Mouse (Mus musculus) heart, adult 2 months (tissue): ENCODE measurements at regions not wholly inside any gene's neighbourhood (a gene's known extent, or its start where the extent isn't known, plus 50 kb on each side); places are given as distances from the start of the nearest gene placed in this dataset.
"Not testable (repeated sequence)": the region's sequence is repeated elsewhere in the genome, so short reads cannot be mapped to it uniquely, and the experiment has no call there.

Experiments used
- DNase-seq, 2 experiments: peaks; one replicate each; pipeline ENCODE4 v3.0.0; 2021
- H3K27ac ChIP-seq: fragments of 200-600 bp; 2 replicates; pipeline ENCODE4 v1.8.1; 2022
- H3K27me3 ChIP-seq: fragments of 200-500 bp; 2 replicates; pipeline ENCODE4 v1.6.1; 2012; ENCODE audit warnings: mild to moderate bottlenecking, low read length, inconsistent platforms, mixed read lengths; ENCODE audit not compliant: control insufficient read depth, insufficient read depth
- H3K36me3 ChIP-seq: fragments of 200-500 bp; 2 replicates; pipeline ENCODE4 v1.6.1; 2012; ENCODE audit warnings: low read length, inconsistent platforms; ENCODE audit not compliant: control insufficient read depth, insufficient read depth
- H3K4me1 ChIP-seq: fragments of 200-500 bp; 2 replicates; pipeline ENCODE4 v1.6.1; 2011; ENCODE audit warnings: low read length; ENCODE audit not compliant: control insufficient read depth, insufficient read depth
- H3K4me3 ChIP-seq: fragments of 200-600 bp; 2 replicates; pipeline ENCODE4 v1.8.1; 2022
- H3K79me2 ChIP-seq: fragments of 200-500 bp; replicated peaks from 2 replicates; pipeline ENCODE4 v1.6.1; 2012; ENCODE audit warnings: mild to moderate bottlenecking, inconsistent platforms, low read length, moderate library complexity, mixed read lengths; ENCODE audit not compliant: control insufficient read depth, insufficient read depth
- H3K9ac ChIP-seq: fragments of 200-500 bp; 2 replicates; pipeline ENCODE4 v1.6.1; 2012; ENCODE audit warnings: low read depth, mild to moderate bottlenecking, control low read depth, inconsistent platforms, low read length, mixed read lengths
- CTCF ChIP-seq: fragments of 200-600 bp; IDR thresholded peaks from 2 replicates; pipeline ENCODE4 v1.8.1; 2022; ENCODE audit warnings: antibody characterized with exemption, mild to moderate bottlenecking, moderate library complexity
- EP300 ChIP-seq: fragments of 200-500 bp; IDR thresholded peaks from 2 replicates; pipeline ENCODE4 v1.6.1; 2011; ENCODE audit warnings: low read depth, low read length, control low read depth; ENCODE audit not compliant: insufficient read depth
- POLR2A ChIP-seq: fragments of 200-500 bp; IDR thresholded peaks from 2 replicates; pipeline ENCODE4 v1.6.1; 2011; ENCODE audit warnings: mild to moderate bottlenecking, low read depth, low read length, control low read depth; ENCODE audit not compliant: insufficient read depth
- WGBS: fragments of 180-500 bp; shearing (Covaris S2); methylation state at CpG from one replicate; pipeline ENCODE4 v1.1.7; 2018; 5-methylcytosine and 5-hydroxymethylcytosine counted together
- intact Hi-C: fragments of 180-260 bp; cut with DNase I; formaldehyde crosslinking; loops from one replicate; pipeline ENCODE4 v1.15.1; 2025

GRCm38 (mm10) chr12:98144464-98144863, 114.8 kb downstream of the Galc start:
- intact Hi-C loops = no loop called here
- Histone ChIP-seq H3K4me1 (no peaks in the 10 kb centered on the region), H3K79me2 (no peaks in the 10 kb centered on the region), H3K27ac (no peak overlapping the region), H3K36me3 (no peaks in the 10 kb centered on the region), H3K27me3 (no peaks in the 10 kb centered on the region), H3K9ac (no peak overlapping the region), H3K4me3 (no peak overlapping the region)
- DNase-seq = no peak
- TF ChIP-seq CTCF (no peak), EP300 (no peak), POLR2A (no peak)
- WGBS = 56% methylated on average over 4 of the region's 4 CpGs

GRCm38 (mm10) chr12:98143170-98143569, 116.1 kb downstream of the Galc start:
- Histone ChIP-seq H3K4me1 (no peaks in the 10 kb centered on the region), H3K4me3 (no peak overlapping the region), H3K9ac (no peak overlapping the region), H3K36me3 (no peaks in the 10 kb centered on the region), H3K27ac (no peak overlapping the region), H3K27me3 (no peaks in the 10 kb centered on the region), H3K79me2 (no peaks in the 10 kb centered on the region)
- intact Hi-C loops = no loop called here
- 72% methylated on average over 1 of the region's 1 CpGs for WGBS
- DNase-seq = no peak
- TF ChIP-seq EP300 (no peak), POLR2A (no peak), CTCF (no peak)

DNA sequence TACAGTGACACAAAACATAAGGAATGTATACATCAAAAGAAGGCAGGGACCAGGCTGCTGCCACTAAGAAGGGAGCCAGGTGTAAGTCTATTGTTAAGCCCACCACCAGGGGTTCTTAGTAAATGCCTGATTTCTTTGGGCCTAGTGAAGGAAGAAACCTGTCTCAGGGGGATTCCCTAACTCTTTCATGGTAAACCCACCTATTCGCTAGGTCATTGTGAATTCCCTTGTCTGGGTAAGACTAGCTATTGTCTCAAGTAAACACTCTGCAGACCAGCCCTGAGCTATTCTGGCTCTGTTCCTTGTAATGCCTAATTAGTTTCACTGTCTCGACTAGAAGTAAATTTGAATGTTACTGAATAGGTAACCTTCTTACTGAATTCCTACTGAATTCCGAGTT, 119.4 kb downstream of the Galc start:
- H3K79me2 ChIP-seq, H3K36me3 ChIP-seq, H3K9ac ChIP-seq, intact Hi-C loops, H3K4me1 ChIP-seq, H3K27me3 ChIP-seq, H3K27ac ChIP-seq, H3K4me3 ChIP-seq, DNase-seq: not testable (repeated sequence)
- 88% methylated on average over 3 of the region's 3 CpGs for WGBS

DNA sequence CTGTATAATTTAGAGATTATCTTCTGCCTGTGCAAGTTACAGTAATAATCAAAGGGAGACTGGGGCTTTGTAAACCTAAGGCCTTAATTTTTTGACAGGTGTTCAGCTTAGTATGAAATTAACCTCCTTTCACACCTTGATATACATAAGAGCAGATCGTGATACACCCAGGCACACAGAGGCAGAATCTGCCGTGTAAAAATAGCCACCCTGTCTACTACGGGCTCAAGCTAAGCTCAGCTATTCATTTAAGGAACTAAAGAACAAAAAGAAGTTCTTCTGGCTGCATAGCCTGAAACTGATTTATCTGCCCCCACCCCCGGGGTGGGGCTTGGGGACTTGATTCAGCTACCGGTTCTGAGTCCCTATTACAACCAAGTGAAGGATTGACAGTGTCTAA, 128.0 kb downstream of the Galc start:
- TF ChIP-seq CTCF (no peak), EP300 (no peak), POLR2A (no peak)
- no peak for DNase-seq
- H3K27me3 ChIP-seq = no peaks in the 10 kb centered on the region
- no peaks in the 10 kb centered on the region for H3K4me1 ChIP-seq
- intact Hi-C loops = no loop called here
- no peak overlapping the region for H3K4me3 ChIP-seq
- no peak overlapping the region for H3K9ac ChIP-seq
- no peaks in the 10 kb centered on the region for H3K36me3 ChIP-seq
- H3K27ac ChIP-seq = no peak overlapping the region
- 61% methylated on average over 5 of the region's 5 CpGs for WGBS
- no peaks in the 10 kb centered on the region for H3K79me2 ChIP-seq

- DNase-seq = no peak
- Histone ChIP-seq H3K4me1 (no peaks in the 10 kb centered on the region), H3K27ac (no peak overlapping the region), H3K79me2 (no peaks in the 10 kb centered on the region), H3K36me3 (no peaks in the 10 kb centered on the region), H3K9ac (no peak overlapping the region), H3K27me3 (no peaks in the 10 kb centered on the region), H3K4me3 (no peak overlapping the region)
- no peak for TF ChIP-seq POLR2A
- no peak for TF ChIP-seq EP300
- no peak for TF ChIP-seq CTCF
- 58% methylated on average over 3 of the region's 3 CpGs for WGBS
- intact Hi-C loops = no loop called here
Measured at GRCm38 (mm10) chr12:98123541-98123940, 135.7 kb downstream of the Galc start.

GRCm38 (mm10) chr12:98108039-98108438, 151.2 kb downstream of the Galc start:
- no peak overlapping the region for H3K4me3 ChIP-seq
- H3K27ac ChIP-seq = no peak overlapping the region
- H3K27me3 ChIP-seq = no peaks in the 10 kb centered on the region
- no peak for DNase-seq
- TF ChIP-seq CTCF (no peak), POLR2A (no peak), EP300 (no peak)
- WGBS = 78% methylated on average over 9 of the region's 9 CpGs
- no peak overlapping the region for H3K9ac ChIP-seq
- H3K4me1 ChIP-seq = no peaks in the 10 kb centered on the region
- H3K36me3 ChIP-seq = no peaks in the 10 kb centered on the region
- intact Hi-C loops = no loop called here
- H3K79me2 ChIP-seq = no peaks in the 10 kb centered on the region
